Mouse (Mus musculus): ENCODE data around the gene Tas1r2.
A peak's percentile ranks its signal among the peaks of the same experiment; 100 is the strongest.

Gene Tas1r2

GRCm38 (mm10) chr4:139638356-139638755, 15.0 kb upstream of the Tas1r2 start:
- DNase-seq (ENCODE audit: low read depth, low spot score): no peak

- DNase-seq (ENCODE audit: low read depth, low spot score): no peak
These were observed 13.5 kb upstream of the Tas1r2 start for GRCm38 (mm10) chr4:139639801-139640200.

- no peak for DNase-seq (ENCODE audit: low read depth, low spot score)
These were observed 13.0 kb upstream of the Tas1r2 start for GRCm38 (mm10) chr4:139640333-139640732.

- peak; percentile 39 for DNase-seq (ENCODE audit: low read depth, low spot score)
These were observed 12.6 kb upstream of the Tas1r2 start for GRCm38 (mm10) chr4:139640775-139641174.

- peak; percentile 10 for DNase-seq (ENCODE audit: low read depth, low spot score)
These were observed 11.4 kb upstream of the Tas1r2 start for GRCm38 (mm10) chr4:139641829-139642425.

- DNase-seq (ENCODE audit: low read depth, low spot score): peak; percentile 83
These were observed 9.4 kb upstream of the Tas1r2 start for GRCm38 (mm10) chr4:139643972-139644371.

GRCm38 (mm10) chr4:139646916-139647315, 6.4 kb upstream of the Tas1r2 start:
- DNase-seq (ENCODE audit: low read depth, low spot score): no peak

- DNase-seq (ENCODE audit: low read depth, low spot score): no peak
These were observed 3.1 kb upstream of the Tas1r2 start for GRCm38 (mm10) chr4:139650086-139650743.

GRCm38 (mm10) chr4:139650907-139651306, 2.4 kb upstream of the Tas1r2 start:
- DNase-seq (ENCODE audit: low read depth, low spot score): peak; percentile 42

GRCm38 (mm10) chr4:139661897-139662296, 8.6 kb downstream of the Tas1r2 start:
- DNase-seq (ENCODE audit: low read depth, low spot score): peak; percentile 16

GRCm38 (mm10) chr4:139667632-139668031, 14.3 kb downstream of the Tas1r2 start:
- no peak for DNase-seq (ENCODE audit: low read depth, low spot score)

GRCm38 (mm10) chr4:139669847-139670246, 16.5 kb downstream of the Tas1r2 start:
- peak; percentile 79 for DNase-seq (ENCODE audit: low read depth, low spot score)

- no peak for DNase-seq (ENCODE audit: low read depth, low spot score)
These were observed 22.4 kb downstream of the Tas1r2 start for GRCm38 (mm10) chr4:139675696-139676095.

GRCm38 (mm10) chr4:139683728-139684638, 30.6 kb downstream of the Tas1r2 start:
- DNase-seq (ENCODE audit: low read depth, low spot score): no peak

- DNase-seq (ENCODE audit: low read depth, low spot score): peak; percentile 51
These were observed 31.3 kb downstream of the Tas1r2 start for GRCm38 (mm10) chr4:139684639-139685017.

- DNase-seq (ENCODE audit: low read depth, low spot score): no peak
These were observed 34.7 kb downstream of the Tas1r2 start for GRCm38 (mm10) chr4:139688058-139688457.

- no peak for DNase-seq (ENCODE audit: low read depth, low spot score)
These were observed 36.4 kb downstream of the Tas1r2 start for GRCm38 (mm10) chr4:139689627-139690269.

- DNase-seq (ENCODE audit: low read depth, low spot score): no peak
These were observed 40.0 kb downstream of the Tas1r2 start for GRCm38 (mm10) chr4:139693315-139693714.

GRCm38 (mm10) chr4:139697755-139698154, 44.4 kb downstream of the Tas1r2 start:
- no peak for DNase-seq (ENCODE audit: low read depth, low spot score)

GRCm38 (mm10) chr4:139698602-139699001, 45.3 kb downstream of the Tas1r2 start:
- no peak for DNase-seq (ENCODE audit: low read depth, low spot score)

- DNase-seq (ENCODE audit: low read depth, low spot score): no peak
These were observed 49.6 kb downstream of the Tas1r2 start for GRCm38 (mm10) chr4:139702914-139703313.

GRCm38 (mm10) chr4:139703468-139703867, 50.1 kb downstream of the Tas1r2 start:
- no peak for DNase-seq (ENCODE audit: low read depth, low spot score)

Data from brain, adult 2 months (tissue).